In genomic region chr10:55767571-55767970, GRCm38 (mm10) we compare ENCODE assay signal across 9 mouse cellular contexts.
DNase-seq lines count a peak whose midpoint lies in the region; ATAC-seq and TF ChIP-seq lines count a peak whose summit lies in the region.
"Had no signal": no experiment of that assay in that cellular context is flagged by ENCODE, and none has a peak within 500 bp of the region (broad histone marks: within the 10 kb centered on the region; RNA-seq: fewer than 3 reads in every experiment).

No protein-coding gene starts in this region.

- peak; percentile 71 for TF ChIP-seq CTCF in layer of hippocampus, adult 2 months (conservative IDR thresholded peaks at IDR 0.05)

- no peak overlapping the region for H3K4me3 ChIP-seq in heart, embryonic 11.5 days (ENCODE audit: low read depth, low read length)
- no peak overlapping the region for H3K4me3 ChIP-seq in layer of hippocampus, adult 2 months
- H3K4me3 ChIP-seq: heart, embryonic 13.5 days had no signal

- no peak for ATAC-seq in heart, embryonic 11.5 days (replicated peaks; ENCODE audit: insufficient number of reproducible peaks, low FRiP score, low TSS enrichment)
- no peak for ATAC-seq in erythroid progenitor cell, adult 5-6 weeks (replicated peaks; ENCODE audit: low FRiP score, poor library complexity, severe bottlenecking)

- 56% methylated on average over 1 of the region's 1 CpGs for WGBS in heart, embryonic 11.5 days (ENCODE audit: insufficient replicate concordance)

- no peaks in the 10 kb centered on the region for H3K36me3 ChIP-seq in heart, embryonic 11.5 days (ENCODE audit: control insufficient read depth, insufficient read depth, low read length)
- H3K36me3 ChIP-seq: heart, embryonic 13.5 days had no signal

- H3K27ac ChIP-seq in heart, embryonic 11.5 days (ENCODE audit: low read depth, low read length) = no peak overlapping the region
- H3K27ac ChIP-seq in layer of hippocampus, adult 2 months = no peak overlapping the region
- H3K27ac ChIP-seq: heart, embryonic 13.5 days had no signal

- H3K4me2 ChIP-seq in heart, embryonic 11.5 days = no peak overlapping the region
- H3K4me2 ChIP-seq: heart, embryonic 13.5 days had no signal

- H3K27me3 ChIP-seq in heart, embryonic 11.5 days (ENCODE audit: control insufficient read depth, insufficient read depth, low read length) = no peaks in the 10 kb centered on the region
- H3K27me3 ChIP-seq: heart, embryonic 13.5 days had no signal

- no peak overlapping the region for H3K9ac ChIP-seq in heart, embryonic 11.5 days (ENCODE audit: low read depth, low read length)
- H3K9ac ChIP-seq: heart, embryonic 13.5 days had no signal

- DNase-seq in heart, adult 18-20 months = peak; percentile 2 to 25
- DNase-seq in right cerebral cortex, adult 2 months (ENCODE audit: low spot score in 2 of 2) = peak; percentile 9 to 50
- DNase-seq in right cerebral cortex, postnatal 36 days (ENCODE audit: low spot score in 2 of 2) = no peak
- DNase-seq in embryo, embryonic 9.5 days (ENCODE audit: extremely low spot score) = peak; percentile 59
- DNase-seq in layer of hippocampus, adult 2 months (ENCODE audit: low spot score in 2 of 2) = peak; percentile 5 to 48
- peak; percentile 33 for DNase-seq in right cerebral cortex, postnatal 14 days

- no peaks in the 10 kb centered on the region for H3K9me3 ChIP-seq in heart, embryonic 11.5 days (replicated peaks; ENCODE audit: control insufficient read depth, low read length)
- H3K9me3 ChIP-seq: heart, embryonic 13.5 days had no signal

- H3K4me1 ChIP-seq in heart, embryonic 11.5 days (ENCODE audit: control insufficient read depth, insufficient read depth, low read length) = no peaks in the 10 kb centered on the region
- H3K4me1 ChIP-seq: heart, embryonic 13.5 days had no signal

Comparison
In these comparisons a context has a peak if more than half of its experiments do, and no peak if none do; other contexts are left out.
1. DNase-seq: peak in heart, adult 18-20 months (2 of 2), right cerebral cortex, adult 2 months (2 of 2), embryo, embryonic 9.5 days (single experiment), layer of hippocampus, adult 2 months (2 of 2) and right cerebral cortex, postnatal 14 days (single experiment); none in right cerebral cortex, postnatal 36 days (0 of 2).